Mouse (Mus musculus) cerebellum, adult 11-12 months (tissue): Measurements from ENCODE around the gene Gfap.

Experiments
- DNase-seq: peaks from one replicate; pipeline ENCODE4 v3.0.0; 2022

Gfap gene

DNA sequence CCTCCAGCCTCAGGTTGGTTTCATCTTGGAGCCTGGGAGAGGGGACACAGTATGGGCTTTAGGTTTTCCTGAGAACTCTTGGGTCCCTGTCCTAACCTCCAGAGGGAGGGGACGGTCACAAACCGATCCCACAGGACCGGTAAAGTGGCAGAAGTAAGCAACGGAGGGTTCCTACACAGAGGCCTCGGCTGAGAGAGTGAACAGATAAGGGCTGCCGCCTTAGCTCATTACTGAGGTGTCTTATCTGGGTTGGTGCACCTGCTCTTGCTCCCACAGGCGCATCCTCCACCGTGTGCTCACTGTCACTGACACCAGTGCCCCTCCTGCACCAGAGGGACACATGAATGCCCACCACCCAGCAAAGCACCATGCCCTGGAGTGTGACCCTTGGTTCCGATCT lies 4.9 kb downstream of the Gfap start:
- DNase-seq = no peak

- DNase-seq = no peak
Measured at GRCm38 (mm10) chr11:102894716-102895115, 6.0 kb downstream of the Gfap start.

GRCm38 (mm10) chr11:102893015-102893651 lies 7.6 kb downstream of the Gfap start:
- DNase-seq = peak; percentile 74

- no peak for DNase-seq
Measured at GRCm38 (mm10) chr11:102890096-102890495, 10.6 kb downstream of the Gfap start.

GRCm38 (mm10) chr11:102888135-102888534 lies 12.6 kb downstream of the Gfap start:
- no peak for DNase-seq

DNA sequence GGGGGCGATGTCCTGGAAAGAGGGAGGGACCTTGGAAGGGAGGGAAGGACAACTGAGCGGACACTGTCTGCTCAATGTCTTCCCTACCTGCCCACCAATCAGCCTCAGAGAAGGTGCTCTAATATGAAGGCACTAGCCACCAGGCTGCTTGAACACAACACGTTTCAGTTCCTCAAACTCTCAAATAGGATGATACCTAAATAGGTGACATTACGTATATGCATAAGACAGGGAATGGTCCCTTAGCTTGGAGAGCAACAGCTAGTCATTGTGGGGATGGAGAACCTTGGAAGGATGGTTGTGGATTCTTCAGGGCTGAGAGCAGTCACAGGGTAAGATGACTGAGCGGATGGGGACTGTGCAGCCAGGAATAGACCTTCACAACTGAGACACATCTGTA lies 13.3 kb downstream of the Gfap start:
- no peak for DNase-seq

DNA sequence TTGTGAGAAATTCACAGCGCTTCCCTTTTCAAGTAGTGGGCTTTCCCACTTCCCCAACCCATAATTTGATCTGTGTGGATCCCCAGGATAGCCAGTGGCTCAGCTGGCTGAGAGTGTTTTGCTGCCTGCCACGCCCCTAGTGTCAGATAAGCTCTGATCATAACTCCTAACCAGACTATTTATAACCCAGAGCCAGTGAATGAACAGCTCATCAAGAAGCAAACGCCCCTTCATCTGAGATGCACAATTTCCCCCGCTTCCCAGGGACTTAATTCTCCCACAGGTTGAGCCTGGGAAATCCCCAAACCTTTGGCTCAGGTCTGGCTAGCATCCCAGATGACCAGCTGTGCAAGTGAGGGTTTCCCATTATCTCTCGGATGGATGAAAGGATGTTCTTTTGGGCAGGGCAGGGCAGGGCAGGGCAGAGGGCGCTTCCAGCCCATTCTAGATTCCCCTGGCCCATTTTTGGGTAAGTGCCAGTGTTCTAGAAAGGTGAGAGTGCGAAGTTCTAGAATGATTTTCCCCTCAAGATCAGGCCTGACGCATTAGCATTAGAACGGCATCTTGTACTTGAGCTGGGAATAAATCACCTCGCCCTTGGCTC lies 16.0 kb downstream of the Gfap start, which contains the start of gene Fam187a:
Gene Fam187a (plus strand): TSS at position 554 of the 604 bp plus-strand sequence.
- no peak for DNase-seq

GRCm38 (mm10) chr11:102881314-102882198 lies 19.2 kb downstream of the Gfap start:
- DNase-seq = no peak

DNA sequence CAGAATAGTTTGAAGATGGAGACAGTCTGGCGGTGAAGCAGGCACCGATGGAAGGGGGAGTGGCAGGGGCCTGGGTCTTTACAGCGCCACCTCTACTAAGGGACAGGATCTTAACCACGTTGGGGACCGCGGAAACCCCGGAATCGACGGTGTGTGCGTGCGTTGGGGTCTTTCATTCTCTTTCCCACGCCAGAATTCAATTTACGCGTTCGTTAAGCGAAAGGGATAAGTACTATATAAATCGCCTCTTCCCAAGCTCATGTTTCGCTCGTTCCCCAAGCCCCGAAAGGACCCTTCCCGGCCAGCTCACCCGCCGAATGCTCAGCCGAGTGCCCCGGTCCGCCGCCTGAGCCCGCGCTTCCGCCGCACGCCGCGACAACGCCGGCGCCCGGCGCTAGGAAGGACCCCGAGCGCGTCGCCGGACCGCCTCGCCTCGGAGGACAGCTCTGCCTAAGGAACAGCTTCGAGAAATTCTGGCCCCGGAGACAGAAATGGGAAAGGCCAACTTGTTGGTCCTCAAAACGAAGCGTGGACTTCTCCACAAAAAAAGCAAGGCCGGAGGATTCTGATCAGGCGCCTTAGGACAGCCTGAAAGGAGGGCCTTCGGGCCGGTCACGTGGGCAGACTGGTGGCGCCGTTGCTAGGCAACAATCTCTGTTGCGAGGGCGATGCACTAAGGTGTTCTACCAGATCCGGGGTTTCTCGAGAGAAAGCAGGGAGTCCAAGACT lies 20.0 kb downstream of the Gfap start, which contains the start of the genes Eftud2 and Ccdc103:
Gene Eftud2 (minus strand): TSS at position 401 of the 729 bp plus-strand sequence.
Gene Ccdc103 (plus strand): TSS at position 620 of the 729 bp plus-strand sequence.
- peak; percentile 91 for DNase-seq

GRCm38 (mm10) chr11:102879558-102879957 lies 21.2 kb downstream of the Gfap start:
- DNase-seq = no peak

DNA sequence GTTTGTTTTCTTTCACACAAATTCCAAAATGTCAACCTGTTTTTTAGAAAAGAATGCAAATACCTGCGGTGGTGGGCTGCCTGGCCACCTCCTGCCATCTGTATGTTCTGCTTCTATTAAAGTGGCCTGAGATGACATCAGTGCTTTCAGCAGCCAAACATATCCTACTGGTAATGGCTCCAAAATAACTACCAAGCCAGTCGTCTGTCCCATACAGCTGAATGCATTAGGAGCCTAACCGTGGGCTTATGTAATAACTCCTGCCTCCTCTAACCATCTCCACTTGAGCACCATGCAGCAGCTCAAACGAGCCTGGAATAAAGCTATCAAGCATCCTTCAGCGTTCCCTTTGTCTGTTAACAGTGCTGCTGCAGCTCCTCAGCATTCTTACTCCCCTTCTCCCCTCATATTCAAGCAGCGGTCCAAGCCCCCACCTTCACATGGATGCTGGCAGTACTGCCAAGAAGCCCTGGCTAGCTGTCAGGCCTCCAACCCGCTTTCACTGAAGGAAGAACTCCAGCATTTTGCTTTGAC lies 25.8 kb downstream of the Gfap start:
- DNase-seq = peak; percentile 80

DNA sequence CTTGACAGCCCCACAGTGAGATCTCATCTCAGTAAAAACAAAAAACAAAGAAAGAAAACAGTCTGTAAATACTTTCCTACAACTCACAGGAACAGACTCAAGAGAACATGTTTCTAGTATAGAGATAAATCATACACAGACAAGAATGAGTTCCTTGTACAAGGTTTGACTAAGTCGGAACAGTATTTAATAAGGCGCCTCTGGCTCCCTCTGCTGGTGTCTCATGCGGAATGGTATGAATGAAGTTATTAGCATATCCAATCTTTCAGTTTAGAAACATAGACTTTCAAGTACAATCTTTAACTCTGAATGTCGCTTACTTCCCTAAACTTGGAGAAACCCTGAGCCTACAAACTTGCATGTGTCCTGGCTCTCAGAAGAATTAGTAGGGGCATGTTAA lies 36.4 kb downstream of the Gfap start:
- no peak for DNase-seq

DNA sequence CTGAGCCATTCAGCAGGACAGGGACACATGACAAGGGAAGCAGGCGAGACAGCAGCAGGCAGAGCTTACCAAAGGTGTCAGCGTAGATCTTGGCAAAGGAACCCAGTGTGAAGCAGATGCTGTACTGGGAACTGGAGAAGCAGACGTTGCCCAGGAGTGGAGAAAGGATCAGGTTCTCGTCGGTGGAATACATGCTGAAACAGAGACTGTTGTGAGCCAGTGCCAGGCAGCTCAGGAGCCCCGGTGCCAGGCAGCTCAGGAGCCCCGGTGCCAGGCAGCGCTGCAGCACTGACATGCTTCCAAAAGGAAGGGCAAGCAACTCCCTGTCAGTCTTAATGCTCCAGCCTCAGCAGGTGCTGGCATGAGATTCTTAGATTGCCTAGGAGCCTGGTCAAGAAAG lies 40.8 kb downstream of the Gfap start:
- DNase-seq = no peak

DNA sequence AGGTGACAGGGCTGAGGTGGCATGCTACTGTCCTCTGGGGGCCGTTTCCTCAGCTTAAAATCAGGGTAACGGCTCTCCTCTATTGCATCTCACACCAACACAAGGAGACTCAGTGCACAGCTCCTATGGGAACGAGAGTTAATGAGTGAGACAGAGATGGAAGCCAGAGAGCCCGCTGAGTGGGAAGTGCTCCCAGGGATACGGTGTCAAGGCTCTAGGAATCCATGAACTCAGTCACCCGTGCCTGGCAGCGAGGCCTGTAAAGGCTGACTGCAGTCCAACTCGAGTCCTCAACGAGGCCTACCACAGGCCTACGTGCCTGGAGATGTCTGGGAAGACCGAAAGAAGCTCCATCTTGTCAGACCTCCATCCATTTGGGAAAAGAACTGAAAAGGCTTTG lies 41.8 kb downstream of the Gfap start:
- DNase-seq = no peak

- DNase-seq = no peak
Measured at GRCm38 (mm10) chr11:102855941-102856340, 44.8 kb downstream of the Gfap start.

DNA sequence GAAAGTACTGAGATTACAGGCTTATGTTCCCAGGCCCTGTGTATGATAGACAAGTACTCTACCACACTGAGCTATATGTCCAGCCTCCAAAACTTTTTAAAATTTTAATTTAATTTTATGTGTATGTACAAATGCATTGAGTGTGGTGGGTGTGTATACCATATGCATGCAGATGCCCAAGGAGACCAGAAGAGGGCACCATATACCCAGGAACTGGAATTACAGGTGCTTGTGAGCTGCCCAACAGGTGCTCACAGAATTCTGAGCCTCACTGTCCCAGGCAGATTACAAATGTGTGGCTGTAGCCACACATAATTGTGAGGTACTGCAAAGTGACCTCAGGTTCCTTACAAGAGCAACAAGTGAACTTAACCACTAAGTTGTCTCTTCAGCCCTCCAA lies 47.0 kb downstream of the Gfap start:
- DNase-seq = no peak

GRCm38 (mm10) chr11:102851883-102852282 lies 48.8 kb downstream of the Gfap start:
- DNase-seq = peak; percentile 48

- no peak for DNase-seq
Measured at GRCm38 (mm10) chr11:102845926-102846325, 54.8 kb downstream of the Gfap start.

GRCm38 (mm10) chr11:102838616-102839150 lies 62.0 kb downstream of the Gfap start:
- no peak for DNase-seq

DNA sequence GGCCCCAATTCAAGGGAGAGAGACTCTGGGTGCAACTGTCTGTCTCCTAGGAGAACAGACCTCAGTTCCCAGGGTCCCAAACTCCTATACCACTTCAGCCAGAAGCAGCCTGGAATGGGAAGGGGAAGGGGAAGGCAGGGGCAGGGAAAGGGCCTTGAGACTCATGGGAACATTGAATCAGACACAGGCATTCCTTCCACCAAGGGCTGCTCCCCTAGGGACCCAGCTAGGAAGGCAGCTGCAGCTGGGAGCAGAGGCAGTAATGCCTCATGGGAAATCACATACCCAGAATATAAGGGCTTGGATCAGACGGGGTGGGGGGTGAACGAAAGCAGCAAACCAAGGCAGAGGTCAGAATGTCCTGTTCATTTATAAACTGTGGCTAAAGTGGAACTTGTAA lies 62.6 kb downstream of the Gfap start:
- no peak for DNase-seq

- DNase-seq = no peak
Measured at GRCm38 (mm10) chr11:102837385-102837784, 63.3 kb downstream of the Gfap start.
